In the genomic region with DNA sequence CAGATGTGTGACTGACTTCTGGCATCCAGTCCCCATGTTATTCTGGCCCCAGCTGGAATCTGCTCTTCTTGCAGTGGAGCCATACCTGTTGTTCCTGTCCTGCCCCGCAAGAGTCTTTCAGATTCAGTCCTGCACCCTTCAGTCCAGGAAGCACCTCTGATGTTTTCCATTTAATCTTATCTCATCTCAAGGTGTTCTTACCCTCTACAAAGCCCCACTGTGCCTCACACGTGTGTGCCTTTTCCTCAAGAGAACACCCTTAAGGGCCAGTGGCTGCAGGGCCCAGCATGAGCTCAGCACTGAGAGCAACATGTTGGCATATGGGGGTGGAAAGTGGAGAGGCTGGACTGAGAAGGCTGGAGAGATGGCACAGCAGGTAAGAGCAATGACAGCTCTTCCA, we compare ENCODE assay signal across 25 mouse cellular contexts.
DNase-seq lines count a peak whose midpoint lies in the region; ATAC-seq and TF ChIP-seq lines count a peak whose summit lies in the region.
"Had no signal": no experiment of that assay in that cellular context is flagged by ENCODE, and none has a peak within 500 bp of the region (broad histone marks: within the 10 kb centered on the region; RNA-seq: fewer than 3 reads in every experiment).

No protein-coding gene starts in this region.

- 77% methylated on average over 2 of the region's 2 CpGs for WGBS in neural tube, embryonic 15.5 days

- H3K9ac ChIP-seq in neural tube, embryonic 15.5 days (replicated peaks) = no peak overlapping the region
- H3K9ac ChIP-seq: embryonic facial prominence, embryonic 12.5 days; embryonic facial prominence, embryonic 15.5 days; forebrain, postnatal 0 days; heart, embryonic 12.5 days; heart, embryonic 15.5 days; hindbrain, embryonic 13.5 days had no signal

- no peaks in the 10 kb centered on the region for H3K27me3 ChIP-seq in neural tube, embryonic 15.5 days (replicated peaks)
- H3K27me3 ChIP-seq: embryonic facial prominence, embryonic 12.5 days; embryonic facial prominence, embryonic 15.5 days; heart, embryonic 12.5 days; heart, embryonic 15.5 days; hindbrain, embryonic 13.5 days had no signal

- H3K36me3 ChIP-seq in neural tube, embryonic 15.5 days = no peaks in the 10 kb centered on the region
- H3K36me3 ChIP-seq: embryonic facial prominence, embryonic 12.5 days; embryonic facial prominence, embryonic 15.5 days; heart, embryonic 12.5 days; heart, embryonic 15.5 days; hindbrain, embryonic 10.5 days; hindbrain, embryonic 13.5 days had no signal

- no peak overlapping the region for H3K4me3 ChIP-seq in gastrocnemius, adult 2 months
- H3K4me3 ChIP-seq in neural tube, embryonic 15.5 days (replicated peaks) = no peak overlapping the region
- H3K4me3 ChIP-seq: embryonic facial prominence, embryonic 12.5 days; embryonic facial prominence, embryonic 15.5 days; heart, embryonic 12.5 days; heart, embryonic 15.5 days; hindbrain, embryonic 10.5 days; hindbrain, embryonic 13.5 days had no signal

- intact Hi-C loops in gastrocnemius, adult 2 months (cut with DNase I) = loop anchor here (10.0 kb wide), 1 partner anchor 506 kb away; no protein-coding TSS in a partner anchor

- no peak for TF ChIP-seq CTCF in gastrocnemius, adult 2 months (IDR thresholded peaks at IDR 0.05)

- peaks cover 19% of the 10 kb centered on the region for H3K4me1 ChIP-seq in neural tube, embryonic 15.5 days
- H3K4me1 ChIP-seq: embryonic facial prominence, embryonic 12.5 days; heart, embryonic 12.5 days; heart, embryonic 15.5 days had no signal

- no peak overlapping the region for H3K4me2 ChIP-seq in neural tube, embryonic 15.5 days
- H3K4me2 ChIP-seq: embryonic facial prominence, embryonic 12.5 days; embryonic facial prominence, embryonic 15.5 days; heart, embryonic 12.5 days; heart, embryonic 15.5 days; hindbrain, embryonic 13.5 days had no signal

- no peak for ATAC-seq in neural tube, embryonic 15.5 days (ENCODE audit: low FRiP score)
- ATAC-seq: activated CD4-positive, CD25-positive, alpha-beta regulatory T cell, adult 4 months; forebrain, embryonic 14.5 days had no signal

- H3K27ac ChIP-seq in gastrocnemius, adult 2 months = peak overlapping the region; percentile 6; the same call in 1 of the 2 replicates
- no peak overlapping the region for H3K27ac ChIP-seq in neural tube, embryonic 15.5 days (replicated peaks)
- H3K27ac ChIP-seq: embryonic facial prominence, embryonic 12.5 days; embryonic facial prominence, embryonic 15.5 days; heart, embryonic 15.5 days; hindbrain, embryonic 10.5 days; hindbrain, embryonic 13.5 days had no signal

- no peak for DNase-seq in gastrocnemius, adult 2 months
- no peak for DNase-seq in gastrocnemius, adult 8-10 months (ENCODE audit: low spot score in 2 of 2)
- DNase-seq in kidney, adult 18-20 months = peak; percentile 22
- DNase-seq in kidney, adult 8-10 months = no peak
- DNase-seq in neural tube, embryonic 10.5 days (ENCODE audit: extremely low spot score, low spot score) = peak; percentile 7
- DNase-seq in adrenal gland, adult 8-10 months = no peak
- DNase-seq: adrenal gland, postnatal 14 days; cerebellum, adult 11 months; cerebellum, adult 2 months; cerebellum, adult 9-11 months; cerebellum, postnatal 25 days; forebrain, postnatal 0 days; gastrocnemius, postnatal 10 days; gastrocnemius, postnatal 36 days; heart, postnatal 10 days; heart, postnatal 36 days had no signal

- no peaks in the 10 kb centered on the region for H3K9me3 ChIP-seq in neural tube, embryonic 15.5 days (replicated peaks)
- H3K9me3 ChIP-seq: embryonic facial prominence, embryonic 12.5 days; embryonic facial prominence, embryonic 15.5 days; heart, embryonic 12.5 days; heart, embryonic 15.5 days; hindbrain, embryonic 10.5 days; hindbrain, embryonic 13.5 days had no signal

Comparison
In these comparisons a context has a peak if more than half of its experiments do, and no peak if none do; other contexts are left out.
1. DNase-seq: peak in kidney, adult 18-20 months (single experiment) and neural tube, embryonic 10.5 days (single experiment); none in gastrocnemius, adult 2 months (single experiment), gastrocnemius, adult 8-10 months (0 of 2), kidney, adult 8-10 months (0 of 2) and adrenal gland, adult 8-10 months (single experiment).